Mouse (Mus musculus): ENCODE results near the gene Vax2. TPM values are rescaled to one million over a fixed set of nuclear protein-coding genes. Genes with fewer than 3 reads are reported as not detected.

Gene Vax2
- total and polyA plus RNA-seq, 2 experiments: not detected

GRCm38 (mm10) chr6:83713271-83714136, 2.4 kb downstream of the Vax2 start:
- WGBS: 13% methylated on average over 12 of the region's 12 CpGs
- TF ChIP-seq CTCF (IDR thresholded peaks at IDR 0.05; ENCODE audit: low read depth, low read length): no peak
- no peak for TF ChIP-seq POLR2A (IDR thresholded peaks at IDR 0.05; ENCODE audit: extremely low read depth, insufficient read depth, low read length)
- Histone ChIP-seq H3K27ac (replicated peaks; ENCODE audit: insufficient read depth, low read depth, low read length) (no peak overlapping the region), H3K9ac (ENCODE audit: low read depth, low read length) (no peak overlapping the region), H3K79me2 (ENCODE audit: control insufficient read depth, insufficient read depth, low read length) (no peaks in the 10 kb centered on the region), H3K4me3 (ENCODE audit: insufficient read depth, low read depth, low read length) (no peak overlapping the region), H3K36me3 (ENCODE audit: control insufficient read depth, insufficient read depth, low read length) (no peaks in the 10 kb centered on the region), H3K4me1 (ENCODE audit: control insufficient read depth, insufficient read depth, low read length) (no peaks in the 10 kb centered on the region), H3K27me3 (ENCODE audit: control insufficient read depth, insufficient read depth, low read length) (peaks cover 42% of the 10 kb centered on the region)
- no peak for DNase-seq (ENCODE audit: extremely low read depth, low read depth, low spot score)

- Histone ChIP-seq H3K27me3 (ENCODE audit: control insufficient read depth, insufficient read depth, low read length) (peaks cover 42% of the 10 kb centered on the region), H3K4me1 (ENCODE audit: control insufficient read depth, insufficient read depth, low read length) (no peaks in the 10 kb centered on the region), H3K36me3 (ENCODE audit: control insufficient read depth, insufficient read depth, low read length) (no peaks in the 10 kb centered on the region), H3K79me2 (ENCODE audit: control insufficient read depth, insufficient read depth, low read length) (no peaks in the 10 kb centered on the region), H3K4me3 (ENCODE audit: insufficient read depth, low read depth, low read length) (no peak overlapping the region), H3K9ac (ENCODE audit: low read depth, low read length) (no peak overlapping the region), H3K27ac (replicated peaks; ENCODE audit: insufficient read depth, low read depth, low read length) (no peak overlapping the region)
- 5% methylated on average over 34 of the region's 34 CpGs for WGBS
- DNase-seq (ENCODE audit: extremely low read depth, low read depth, low spot score): no peak
- no peak for TF ChIP-seq CTCF (IDR thresholded peaks at IDR 0.05; ENCODE audit: low read depth, low read length)
- TF ChIP-seq POLR2A (IDR thresholded peaks at IDR 0.05; ENCODE audit: extremely low read depth, insufficient read depth, low read length): no peak
Measured at GRCm38 (mm10) chr6:83714221-83715123, 3.4 kb downstream of the Vax2 start.

- Histone ChIP-seq H3K4me1 (ENCODE audit: control insufficient read depth, insufficient read depth, low read length) (no peaks in the 10 kb centered on the region), H3K27me3 (ENCODE audit: control insufficient read depth, insufficient read depth, low read length) (peaks cover 39% of the 10 kb centered on the region), H3K79me2 (ENCODE audit: control insufficient read depth, insufficient read depth, low read length) (no peaks in the 10 kb centered on the region), H3K36me3 (ENCODE audit: control insufficient read depth, insufficient read depth, low read length) (no peaks in the 10 kb centered on the region), H3K27ac (replicated peaks; ENCODE audit: insufficient read depth, low read depth, low read length) (no peak overlapping the region), H3K9ac (ENCODE audit: low read depth, low read length) (no peak overlapping the region), H3K4me3 (ENCODE audit: insufficient read depth, low read depth, low read length) (no peak overlapping the region)
- no peak for TF ChIP-seq CTCF (IDR thresholded peaks at IDR 0.05; ENCODE audit: low read depth, low read length)
- TF ChIP-seq POLR2A (IDR thresholded peaks at IDR 0.05; ENCODE audit: extremely low read depth, insufficient read depth, low read length): no peak
- 8% methylated on average over 30 of the region's 30 CpGs for WGBS
- DNase-seq (ENCODE audit: extremely low read depth, low read depth, low spot score): no peak
Measured at GRCm38 (mm10) chr6:83715461-83716196, 4.6 kb downstream of the Vax2 start.

- Histone ChIP-seq H3K79me2 (ENCODE audit: control insufficient read depth, insufficient read depth, low read length) (no peaks in the 10 kb centered on the region), H3K4me3 (ENCODE audit: insufficient read depth, low read depth, low read length) (no peak overlapping the region), H3K27me3 (ENCODE audit: control insufficient read depth, insufficient read depth, low read length) (peaks cover 30% of the 10 kb centered on the region; the same call in 1 of the 2 replicates), H3K9ac (ENCODE audit: low read depth, low read length) (no peak overlapping the region), H3K36me3 (ENCODE audit: control insufficient read depth, insufficient read depth, low read length) (no peaks in the 10 kb centered on the region), H3K4me1 (ENCODE audit: control insufficient read depth, insufficient read depth, low read length) (no peaks in the 10 kb centered on the region), H3K27ac (replicated peaks; ENCODE audit: insufficient read depth, low read depth, low read length) (no peak overlapping the region)
- TF ChIP-seq POLR2A (IDR thresholded peaks at IDR 0.05; ENCODE audit: extremely low read depth, insufficient read depth, low read length) (no peak), CTCF (IDR thresholded peaks at IDR 0.05; ENCODE audit: low read depth, low read length) (no peak)
- 4% methylated on average over 8 of the region's 8 CpGs for WGBS
- no peak for DNase-seq (ENCODE audit: extremely low read depth, low read depth, low spot score)
Measured at GRCm38 (mm10) chr6:83717026-83717425, 6.0 kb downstream of the Vax2 start.

GRCm38 (mm10) chr6:83722526-83722925, 11.5 kb downstream of the Vax2 start:
- TF ChIP-seq POLR2A (IDR thresholded peaks at IDR 0.05; ENCODE audit: extremely low read depth, insufficient read depth, low read length): no peak
- TF ChIP-seq CTCF (IDR thresholded peaks at IDR 0.05; ENCODE audit: low read depth, low read length): no peak
- no peak overlapping the region for H3K4me3 ChIP-seq (ENCODE audit: insufficient read depth, low read depth, low read length)
- H3K27me3 ChIP-seq (ENCODE audit: control insufficient read depth, insufficient read depth, low read length): peaks cover 3% of the 10 kb centered on the region; the same call in 1 of the 2 replicates
- no peak overlapping the region for H3K27ac ChIP-seq (replicated peaks; ENCODE audit: insufficient read depth, low read depth, low read length)
- no peaks in the 10 kb centered on the region for H3K4me1 ChIP-seq (ENCODE audit: control insufficient read depth, insufficient read depth, low read length)
- no peaks in the 10 kb centered on the region for H3K79me2 ChIP-seq (ENCODE audit: control insufficient read depth, insufficient read depth, low read length)
- H3K9ac ChIP-seq (ENCODE audit: low read depth, low read length): no peak overlapping the region
- 21% methylated on average over 6 of the region's 6 CpGs for WGBS
- DNase-seq (ENCODE audit: extremely low read depth, low read depth, low spot score): no peak
- H3K36me3 ChIP-seq (ENCODE audit: control insufficient read depth, insufficient read depth, low read length): no peaks in the 10 kb centered on the region
